Mouse (Mus musculus): ENCODE data around the gene Lhx2.

GRCm38 (mm10) chr2:38357294-38358246, 18.5 kb downstream of the Lhx2 start:
- no peak for TF ChIP-seq POLR2A (IDR thresholded peaks at IDR 0.05; ENCODE audit: low read depth, low read length)
- TF ChIP-seq CTCF (IDR thresholded peaks at IDR 0.05; ENCODE audit: extremely low read depth, insufficient read length, insufficient replicate concordance, low read depth, low read length) = no peak

All from small intestine, adult 2 months (tissue).